Mouse (Mus musculus) spleen, adult 18-20 months (tissue): ENCODE data around the gene 1700129C05Rik.

ENCODE experiments used
- DNase-seq, 2 experiments: peaks; one replicate each; pipeline ENCODE4 v3.0.0; 2022; ENCODE audit warnings: mixed read lengths in 2 of 2

1700129C05Rik gene

DNA sequence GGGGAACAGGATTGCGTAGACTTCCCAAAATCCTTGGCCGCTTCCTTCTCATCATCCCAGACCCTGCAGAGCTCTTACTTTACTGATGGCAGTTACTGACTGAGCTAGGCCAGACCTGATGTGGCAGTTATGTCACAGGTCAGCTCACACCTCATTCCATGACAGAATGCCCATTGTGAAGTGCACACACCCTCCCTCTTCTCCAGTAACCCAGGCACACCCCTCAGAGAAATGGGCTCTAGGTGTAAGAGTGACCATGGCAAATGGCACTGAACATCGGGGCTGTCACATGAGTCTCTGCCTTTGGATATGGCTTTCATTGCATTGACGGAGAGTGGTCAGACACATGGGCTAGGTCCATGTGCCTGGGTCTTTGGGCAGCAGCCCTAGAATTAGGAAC lies at the start of gene 1700129C05Rik:
TSS of gene 1700129C05Rik (minus strand) at position 101 of the 400 bp plus-strand sequence.
- no peak for DNase-seq

DNA sequence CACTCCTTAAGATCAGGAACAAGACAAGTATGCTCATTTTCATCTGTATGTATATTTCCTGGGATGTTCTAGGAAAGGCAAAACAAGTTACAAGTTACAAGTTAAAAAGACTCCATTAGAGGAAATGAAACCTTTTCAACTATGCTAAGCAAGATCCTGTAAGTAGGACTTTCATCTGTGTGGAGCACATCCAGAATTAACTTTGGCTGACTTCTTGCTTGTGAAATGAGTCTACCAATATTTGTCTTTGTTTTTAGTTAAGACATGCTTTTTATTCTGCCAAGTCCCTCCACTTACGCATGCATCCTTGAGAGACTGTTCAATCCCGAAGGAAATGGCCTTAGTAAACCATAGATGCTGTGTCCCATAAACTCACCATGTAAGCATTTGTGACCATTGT lies 43.4 kb upstream of the 1700129C05Rik start:
- DNase-seq, result no peak

DNA sequence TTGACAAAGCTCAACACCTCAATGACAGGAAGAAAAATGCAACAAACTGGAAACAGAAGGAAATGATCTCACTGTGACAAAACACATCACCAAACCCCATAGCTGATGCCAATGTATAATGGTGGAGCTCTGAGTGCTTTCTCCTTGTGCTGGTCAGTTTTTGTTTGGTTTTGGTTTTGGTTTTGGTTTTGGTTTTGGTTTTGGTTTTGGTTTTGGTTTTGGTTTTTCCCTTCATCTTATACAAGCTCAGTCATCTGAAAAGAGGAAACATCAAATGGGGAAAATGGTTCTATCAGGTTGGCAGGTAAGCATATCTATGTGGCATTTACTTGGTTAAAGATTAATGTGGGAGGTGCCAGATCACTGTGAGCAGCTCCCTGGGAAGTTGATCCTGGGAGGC lies 42.8 kb upstream of the 1700129C05Rik start:
- no peak for DNase-seq

DNA sequence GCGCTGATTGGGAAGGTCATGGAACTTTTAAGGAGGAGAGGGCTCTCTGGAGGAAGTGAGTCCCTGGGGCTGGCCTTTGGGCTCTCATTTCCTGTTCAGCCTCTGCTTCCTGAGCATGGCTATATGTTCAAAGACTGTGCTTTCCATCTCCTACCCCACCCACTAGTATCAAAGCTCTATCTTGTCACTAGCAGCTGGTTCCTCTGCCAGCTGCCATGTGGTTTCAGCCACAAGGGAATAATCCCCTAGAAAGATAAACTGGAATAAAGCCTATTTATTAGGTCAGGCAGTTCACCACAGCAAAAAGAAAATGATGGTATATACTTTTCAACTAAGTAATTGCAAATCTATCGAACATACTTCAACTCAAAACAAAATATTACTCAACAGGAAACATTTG lies 40.0 kb upstream of the 1700129C05Rik start:
- DNase-seq, result no peak

DNA sequence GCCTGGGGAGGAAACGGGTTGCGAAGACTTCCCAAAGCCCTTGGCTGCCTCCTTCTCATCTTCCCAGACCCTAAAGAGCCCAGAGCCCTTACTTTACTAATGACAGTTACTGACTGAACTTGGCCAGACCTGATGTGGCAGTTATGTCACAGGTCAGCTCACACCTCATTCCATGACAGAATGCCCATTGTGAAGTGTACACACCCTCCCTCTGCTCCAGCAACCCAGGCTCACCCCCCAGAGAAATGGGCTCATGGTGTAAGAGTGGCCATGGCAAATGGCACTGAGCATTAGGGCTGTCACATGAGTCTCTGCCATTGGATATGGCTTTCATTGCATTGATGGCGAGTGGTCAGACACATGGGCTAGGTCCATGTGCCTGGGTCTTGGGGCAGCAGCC lies 36.0 kb upstream of the 1700129C05Rik start, which contains the start of gene Gm5142:
TSS of gene Gm5142 (minus strand) at position 101 of the 400 bp plus-strand sequence.
- no peak for DNase-seq

DNA sequence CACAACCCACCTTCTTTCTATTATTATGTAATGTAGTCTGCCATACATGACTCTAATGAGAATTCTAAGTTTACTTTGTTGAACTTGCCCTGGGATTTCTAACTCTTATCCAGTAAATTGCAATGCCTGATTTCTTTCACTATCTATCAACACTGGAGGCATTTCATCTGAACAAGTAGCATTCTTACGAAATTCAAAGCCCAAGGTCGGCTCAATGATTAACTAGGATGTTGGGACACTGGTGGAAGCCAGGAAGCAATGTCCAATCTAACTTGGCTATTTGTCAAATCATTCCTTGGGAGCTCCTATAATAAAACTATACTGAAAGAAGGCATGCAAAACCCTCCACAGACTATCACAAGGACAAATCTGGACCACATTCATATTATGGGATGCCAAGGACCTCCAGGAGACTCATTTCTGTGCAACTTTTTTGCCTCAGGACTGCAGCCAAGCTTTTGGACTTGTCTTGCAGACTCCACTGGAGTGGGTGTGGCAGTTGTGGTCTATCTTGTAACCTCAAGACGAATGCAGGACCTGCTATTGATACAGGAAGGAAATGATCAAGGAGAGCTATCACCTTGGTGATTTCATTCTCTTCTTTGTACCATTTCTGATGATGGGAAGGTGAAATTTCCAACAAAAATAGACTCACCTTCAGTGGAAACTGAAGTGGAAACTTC lies 14.5 kb upstream of the 1700129C05Rik start:
- DNase-seq, result no peak

DNA sequence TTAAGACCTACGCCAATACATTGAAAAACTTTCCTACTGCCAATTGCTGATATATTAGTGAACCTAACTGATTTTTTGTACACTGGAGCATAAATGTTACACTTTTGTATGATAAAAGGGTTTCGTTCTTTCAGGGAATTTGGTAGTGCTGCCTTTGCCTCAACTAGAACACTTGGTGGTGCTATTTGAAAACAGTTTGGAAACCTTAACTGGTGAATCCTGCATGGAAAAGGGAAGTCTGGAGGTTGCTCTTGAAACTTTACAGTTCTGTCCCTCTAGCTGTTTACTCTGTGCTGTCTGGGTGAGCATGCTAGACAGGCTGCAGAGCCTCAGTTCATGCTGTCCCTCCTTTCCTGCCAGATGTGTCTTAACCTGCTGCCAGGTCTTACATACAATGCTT lies 12.9 kb upstream of the 1700129C05Rik start:
- DNase-seq, result no peak

DNA sequence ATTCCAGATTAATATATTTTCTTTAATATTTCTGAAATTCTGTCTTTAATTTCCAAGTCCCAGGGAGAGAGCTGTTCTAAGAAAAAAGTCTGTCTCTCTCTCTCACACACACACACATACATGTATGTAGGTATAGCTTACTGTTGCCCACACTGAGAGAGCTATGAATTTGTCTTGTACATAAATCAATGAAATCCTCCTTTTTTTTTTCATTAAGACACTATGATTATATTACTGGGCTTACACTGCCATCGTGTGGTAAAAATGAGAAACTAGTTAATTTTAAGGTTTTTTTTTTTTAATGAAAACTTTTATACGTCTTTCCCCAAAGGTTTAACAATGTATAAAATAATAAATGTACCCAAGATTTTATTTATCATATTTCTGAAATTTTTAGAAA lies 28.4 kb downstream of the 1700129C05Rik start:
- DNase-seq, result no peak

DNA sequence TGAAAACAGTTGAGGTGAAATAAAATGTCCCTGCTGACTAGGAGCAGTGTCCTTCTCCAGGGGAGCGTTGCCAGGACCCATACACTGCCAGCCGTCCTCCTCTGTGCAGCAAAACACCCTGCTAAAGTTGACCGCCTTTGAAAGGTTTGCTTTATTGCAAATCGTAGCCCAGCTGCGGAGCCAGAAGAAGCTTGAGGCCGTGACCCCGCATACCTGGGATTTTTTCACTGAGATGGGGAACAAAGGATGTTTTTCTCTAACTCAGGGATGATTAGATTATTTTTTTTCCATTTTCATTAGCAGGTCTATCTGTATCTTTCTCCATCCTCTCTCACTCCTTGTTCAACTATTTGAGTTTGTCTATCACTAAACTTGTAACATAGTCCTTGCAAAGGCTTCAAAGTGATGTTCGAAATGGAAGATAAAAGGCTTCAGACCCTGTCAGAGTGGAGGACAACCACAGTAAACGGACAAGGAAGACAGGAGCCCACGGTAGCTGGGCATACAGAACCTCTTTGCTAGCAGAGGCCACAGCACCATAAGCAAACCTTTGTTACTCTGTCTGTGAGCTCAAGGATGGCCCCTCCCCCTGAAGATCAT lies 38.6 kb downstream of the 1700129C05Rik start:
- no peak for DNase-seq

DNA sequence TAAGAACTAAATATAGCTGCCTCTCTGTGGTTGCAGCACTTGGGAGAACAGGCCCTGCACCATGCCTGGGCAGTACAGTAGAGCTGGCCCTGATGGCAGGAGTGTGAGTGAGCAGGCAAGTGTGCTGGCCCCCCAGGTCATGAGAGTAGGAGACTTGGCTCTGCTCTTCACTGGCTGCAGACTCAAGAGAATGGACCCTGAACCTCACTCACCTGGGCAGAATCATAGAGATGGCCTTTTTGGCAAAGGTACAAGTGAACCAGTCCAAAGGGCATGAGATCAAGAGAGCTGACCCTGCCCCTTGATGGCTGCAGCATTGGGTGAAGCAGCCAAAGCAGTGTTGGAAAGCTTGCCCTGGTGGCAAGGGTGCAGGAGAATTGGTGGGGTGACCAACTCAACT lies 49.1 kb downstream of the 1700129C05Rik start:
- no peak for DNase-seq

DNA sequence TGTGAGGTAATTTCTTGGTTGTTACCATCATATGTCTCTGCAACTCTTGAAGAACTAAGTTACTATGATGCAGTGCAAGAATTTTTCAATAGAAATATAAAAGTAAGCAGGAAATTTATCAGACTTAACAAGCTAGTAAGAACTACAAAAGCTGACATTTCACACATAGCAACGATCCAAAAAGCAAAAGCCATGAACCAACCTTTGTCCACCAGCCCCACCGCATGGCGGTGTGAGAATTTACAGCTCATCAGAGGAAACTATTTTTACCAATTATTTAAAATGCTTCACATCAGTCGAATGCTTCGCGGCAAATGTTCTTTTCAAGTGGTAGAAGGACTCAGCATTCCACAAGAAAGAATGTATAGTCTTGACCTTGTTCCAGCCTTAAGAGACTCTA lies 58.3 kb downstream of the 1700129C05Rik start:
- DNase-seq, result no peak
